Mouse (Mus musculus) C2C12 (cell line): ENCODE measurements around the gene Dnajc6. TPM values are rescaled to one million over a fixed set of nuclear protein-coding genes. Genes with fewer than 3 reads are reported as not detected.

ENCODE experiments used
- H3K27me3 ChIP-seq: one replicate; pipeline ENCODE4 v1.6.1; 2011; ENCODE audit not compliant: control insufficient read depth, insufficient read depth, insufficient read length
- H3K36me3 ChIP-seq: one replicate; pipeline ENCODE4 v1.6.1; 2011; ENCODE audit not compliant: control insufficient read depth, insufficient read depth
- H3K4me3 ChIP-seq: one replicate; pipeline ENCODE4 v1.5.1; 2011; ENCODE audit warnings: mild to moderate bottlenecking, control low read depth; ENCODE audit not compliant: poor library complexity, insufficient read depth, severe bottlenecking
- H3K79me2 ChIP-seq: one replicate; pipeline ENCODE4 v1.6.1; 2011; ENCODE audit not compliant: control insufficient read depth, insufficient read depth
- H3K79me3 ChIP-seq: one replicate; pipeline ENCODE4 v1.6.1; 2011; ENCODE audit warnings: low read depth, control low read depth
- H3ac ChIP-seq: one replicate; pipeline ENCODE3; 2011; ENCODE audit warnings: low read depth; ENCODE audit not compliant: control insufficient read depth, insufficient read length
- CEBPB ChIP-seq: IDR thresholded peaks from one replicate; pipeline ENCODE4 v1.6.1; 2011; ENCODE audit warnings: low read depth, mild to moderate bottlenecking, control low read depth, moderate library complexity
- CTCF ChIP-seq: IDR thresholded peaks from one replicate; pipeline ENCODE4 v1.5.1; 2011; ENCODE audit not compliant: control insufficient read depth, insufficient read depth, insufficient read length
- FOSL1 ChIP-seq: IDR thresholded peaks from one replicate; pipeline ENCODE4 v1.8.0; 2011; ENCODE audit warnings: mild to moderate bottlenecking, low read length; ENCODE audit not compliant: poor library complexity, insufficient read depth, severe bottlenecking
- MAX ChIP-seq: IDR thresholded peaks from one replicate; pipeline ENCODE4 v1.6.1; 2011; ENCODE audit warnings: mild to moderate bottlenecking, control low read depth
- MYOD1 ChIP-seq: IDR thresholded peaks from one replicate; pipeline ENCODE4 v1.6.1; 2011; ENCODE audit warnings: low read depth; ENCODE audit not compliant: control insufficient read depth, insufficient read length
- MYOG ChIP-seq: IDR thresholded peaks from one replicate; pipeline ENCODE4 v1.6.1; 2011; ENCODE audit not compliant: control insufficient read depth, insufficient read length; ENCODE audit errors: extremely low read depth
- USF1 ChIP-seq: IDR thresholded peaks from one replicate; pipeline ENCODE4 v1.6.1; 2011; ENCODE audit warnings: low read depth, mild to moderate bottlenecking, control low read depth, moderate library complexity
- polyA plus RNA-seq: library from polyadenylated mRNA; unstranded; fragments of >200 nt; fragmentation: generic; extraction: Trizol; gene quantifications from one replicate; pipeline ENCODE4 v1.2.1, GENCODE M21; 2012; ENCODE audit warnings: missing spikeins

The Dnajc6 gene
- polyA plus RNA-seq, 1 experiment: not detected

DNA sequence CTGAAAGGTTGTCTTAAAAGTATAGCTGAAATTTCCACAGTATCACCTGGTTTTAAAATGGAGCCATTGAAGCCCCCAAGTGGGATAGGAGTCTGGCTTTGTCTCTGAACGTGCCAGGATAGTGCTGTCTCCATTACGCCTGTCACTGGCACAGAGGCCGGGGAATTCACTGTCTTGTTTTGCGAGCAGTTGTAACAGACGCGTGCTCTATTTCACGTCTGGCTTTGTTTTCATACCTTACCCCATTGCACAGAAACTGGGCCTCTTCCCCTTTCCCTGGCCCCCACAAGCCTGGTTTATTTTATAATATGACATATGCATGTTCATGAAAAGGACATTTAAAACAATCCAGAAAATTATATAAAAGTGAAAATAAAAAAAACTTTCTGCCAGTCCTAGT lies 66.4 kb downstream of the Dnajc6 start:
- Histone ChIP-seq H3K27me3 (no peaks in the 10 kb centered on the region), H3K4me3 (no peak overlapping the region), H3K36me3 (no peaks in the 10 kb centered on the region), H3K79me2 (no peaks in the 10 kb centered on the region), H3ac (no peak overlapping the region), H3K79me3 (no peaks in the 10 kb centered on the region)
- TF ChIP-seq MYOD1: no peak
- no peak for TF ChIP-seq USF1
- no peak for TF ChIP-seq CTCF
- TF ChIP-seq CEBPB: no peak
- no peak for TF ChIP-seq MAX
- no peak for TF ChIP-seq MYOG

DNA sequence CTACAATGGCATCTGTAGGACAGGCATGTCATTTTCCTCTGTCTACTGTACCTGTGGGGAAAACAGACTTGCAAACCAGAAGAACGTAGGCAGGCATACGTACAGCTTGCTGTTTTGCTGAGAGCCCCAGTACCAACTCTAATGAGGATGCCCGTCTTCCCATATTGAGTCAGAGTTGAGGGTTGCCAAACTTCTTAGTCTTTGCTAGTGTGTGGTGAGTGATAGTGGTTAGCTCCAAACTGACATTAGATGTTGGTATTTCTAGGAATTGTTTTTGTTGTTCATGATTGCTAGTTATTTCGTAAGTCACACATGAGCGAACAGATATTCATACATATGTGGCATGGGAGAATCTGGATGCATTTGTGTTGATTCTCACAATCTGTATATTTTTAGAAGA lies 67.2 kb downstream of the Dnajc6 start:
- H3K27me3 ChIP-seq: peaks cover 3% of the 10 kb centered on the region
- H3K79me3 ChIP-seq: no peaks in the 10 kb centered on the region
- no peak for TF ChIP-seq MYOD1
- TF ChIP-seq CTCF: no peak
- no peak for TF ChIP-seq MYOG
- no peak for TF ChIP-seq FOSL1
- no peak for TF ChIP-seq CEBPB
- no peak for TF ChIP-seq USF1
- TF ChIP-seq MAX: no peak
- no peak overlapping the region for H3K4me3 ChIP-seq
- no peak overlapping the region for H3ac ChIP-seq
- H3K79me2 ChIP-seq: no peaks in the 10 kb centered on the region
- no peaks in the 10 kb centered on the region for H3K36me3 ChIP-seq

DNA sequence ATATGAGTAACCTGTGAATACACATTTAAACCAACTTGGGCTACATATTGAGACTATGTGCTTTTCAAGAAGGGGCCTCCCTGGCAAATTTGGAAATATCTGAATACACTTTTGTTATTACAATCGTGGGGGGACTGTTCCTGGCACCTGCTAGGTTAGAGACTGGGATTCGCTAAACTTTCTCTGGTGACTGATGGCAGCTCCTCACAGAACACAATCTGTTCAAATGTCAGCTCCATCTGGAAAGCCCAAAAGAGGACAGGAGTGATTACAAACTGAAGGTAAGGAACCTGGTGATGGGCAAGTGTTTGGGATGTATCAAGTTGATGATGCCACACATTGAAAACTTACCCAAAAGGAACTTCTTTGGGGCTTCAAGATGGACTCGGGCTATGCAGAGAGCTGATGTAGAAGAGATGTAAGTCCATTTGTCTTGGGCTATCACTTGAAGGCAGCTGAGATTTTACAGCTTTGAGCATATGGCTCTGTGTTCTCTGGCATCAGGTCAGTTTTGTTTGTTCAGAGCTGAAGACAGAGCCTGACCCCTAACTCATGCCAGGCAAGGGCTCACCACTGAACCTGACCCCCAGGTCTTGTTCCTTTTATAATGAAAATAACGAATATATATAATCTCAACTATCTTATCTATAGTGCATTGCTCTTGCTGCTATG lies 68.4 kb downstream of the Dnajc6 start:
- peaks cover 5% of the 10 kb centered on the region for H3K27me3 ChIP-seq
- no peak for TF ChIP-seq MYOG
- no peak for TF ChIP-seq FOSL1
- TF ChIP-seq USF1: no peak
- TF ChIP-seq CTCF: no peak
- no peak for TF ChIP-seq MAX
- no peak for TF ChIP-seq CEBPB
- TF ChIP-seq MYOD1: no peak
- H3ac ChIP-seq: no peak overlapping the region

DNA sequence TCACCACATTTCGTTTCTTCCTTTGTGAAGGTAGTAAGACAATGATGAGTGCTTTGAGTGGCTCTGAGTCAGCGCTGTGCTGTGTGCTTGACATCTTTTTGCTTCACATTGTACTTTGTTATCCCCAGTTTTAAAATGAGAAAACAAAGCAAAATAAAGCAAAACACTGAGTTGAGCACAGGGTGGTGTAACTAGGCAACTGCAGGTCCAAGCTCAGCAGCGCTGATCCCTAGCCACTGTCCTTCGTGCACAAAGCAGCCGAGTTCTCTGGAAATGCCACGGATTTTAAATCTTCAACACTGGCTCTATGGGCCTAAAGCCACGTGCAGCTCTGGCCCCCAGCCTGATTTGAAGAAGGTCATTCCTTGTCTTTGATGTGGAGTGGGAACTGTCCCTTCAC lies 72.6 kb downstream of the Dnajc6 start:
- no peak for TF ChIP-seq MAX
- TF ChIP-seq CEBPB: no peak
- no peak for TF ChIP-seq CTCF
- TF ChIP-seq MYOG: no peak
- no peak for TF ChIP-seq USF1
- H3K4me3 ChIP-seq: no peak overlapping the region
- H3K79me2 ChIP-seq: no peaks in the 10 kb centered on the region

More for the DNA sequence above, 68.4 kb downstream of the Dnajc6 start:
- Histone ChIP-seq H3K36me3 (no peaks in the 10 kb centered on the region), H3K4me3 (no peak overlapping the region), H3K79me3 (no peaks in the 10 kb centered on the region), H3K79me2 (no peaks in the 10 kb centered on the region)

DNA sequence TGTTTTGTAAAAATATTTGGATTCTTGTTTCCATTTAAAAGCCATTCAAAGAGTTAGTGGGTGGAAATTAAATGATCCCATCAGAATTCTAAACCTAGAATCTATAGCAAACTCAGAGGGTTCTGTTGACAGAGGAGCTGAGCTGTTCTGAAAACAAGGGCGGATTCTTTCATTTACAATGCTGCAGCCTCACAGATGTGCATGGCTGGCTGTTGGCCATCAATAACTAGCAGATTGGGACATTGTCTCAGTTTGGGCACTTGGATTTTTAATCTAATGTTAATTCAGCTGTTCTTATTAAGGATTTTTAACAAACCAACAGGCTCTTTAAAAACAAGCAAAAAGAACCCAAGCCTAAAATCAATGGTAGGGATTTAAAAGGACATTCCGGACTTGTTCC lies 75.7 kb downstream of the Dnajc6 start:
- H3ac ChIP-seq: no peak overlapping the region
- no peaks in the 10 kb centered on the region for H3K79me2 ChIP-seq
- TF ChIP-seq MYOD1 (no peak), USF1 (no peak), CEBPB (no peak), MAX (no peak), FOSL1 (no peak), MYOG (no peak), CTCF (no peak)
- H3K79me3 ChIP-seq: no peaks in the 10 kb centered on the region
- H3K4me3 ChIP-seq: no peak overlapping the region
- H3K27me3 ChIP-seq: peaks cover 5% of the 10 kb centered on the region
- no peaks in the 10 kb centered on the region for H3K36me3 ChIP-seq

More for the DNA sequence above, 72.6 kb downstream of the Dnajc6 start:
- no peaks in the 10 kb centered on the region for H3K36me3 ChIP-seq
- H3K79me3 ChIP-seq: no peaks in the 10 kb centered on the region
- H3K27me3 ChIP-seq: peaks cover 5% of the 10 kb centered on the region
- H3ac ChIP-seq: no peak overlapping the region

DNA sequence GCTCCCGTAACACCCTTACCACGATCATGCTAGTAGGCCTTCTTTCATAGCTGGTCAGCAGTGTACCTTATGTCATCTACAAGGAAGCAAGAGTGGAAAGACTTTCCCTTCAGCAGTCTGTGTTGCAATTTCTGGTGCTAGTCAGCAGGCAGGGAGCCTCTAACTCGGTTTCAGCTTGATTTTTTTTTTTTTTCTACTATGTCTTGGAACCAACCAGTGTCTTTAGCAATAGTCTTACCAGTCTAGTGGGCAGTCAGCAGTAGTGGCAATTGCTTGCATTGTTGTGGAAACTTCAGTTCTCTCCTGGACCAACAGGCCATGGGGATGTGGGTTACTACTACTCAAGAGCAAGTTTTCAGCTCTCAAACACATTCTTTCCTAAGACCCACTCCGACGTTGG lies 78.9 kb downstream of the Dnajc6 start:
- Histone ChIP-seq H3K4me3 (no peak overlapping the region), H3ac (no peak overlapping the region), H3K36me3 (no peaks in the 10 kb centered on the region), H3K27me3 (no peaks in the 10 kb centered on the region), H3K79me3 (no peaks in the 10 kb centered on the region), H3K79me2 (no peaks in the 10 kb centered on the region)
- TF ChIP-seq FOSL1: no peak
- TF ChIP-seq USF1: no peak
- no peak for TF ChIP-seq MYOD1
- no peak for TF ChIP-seq CTCF
- TF ChIP-seq MAX: no peak
- no peak for TF ChIP-seq MYOG
- no peak for TF ChIP-seq CEBPB
